Mouse (Mus musculus) CH12.LX (cell line): ENCODE measurements at regions not wholly inside any gene's neighbourhood (a gene's known extent, or its start where the extent isn't known, plus 50 kb on each side); places are given as distances from the start of the nearest gene placed in this dataset.

ENCODE experiments used
- DNase-seq: peaks from one replicate; pipeline ENCODE4 v3.0.0-alpha.2; 2013; ENCODE audit errors: extremely low read depth
- H3K27ac ChIP-seq: 2 replicates; pipeline ENCODE4 v1.5.1; 2012; ENCODE audit warnings: low read depth, mild to moderate bottlenecking, control low read depth, moderate library complexity; ENCODE audit not compliant: insufficient read depth
- H3K27me3 ChIP-seq: replicated peaks from 2 replicates; pipeline ENCODE3; 2012; ENCODE audit warnings: inconsistent platforms
- H3K36me3 ChIP-seq, 2 experiments: replicated peaks in 1 of 2; 2 replicates each; pipeline versions ENCODE3 to v1.6.1; 2012; ENCODE audit warnings: inconsistent platforms in 1 of 2, low read length in 1 of 2, mild to moderate bottlenecking in 1 of 2, mixed read lengths in 1 of 2, moderate library complexity in 1 of 2; ENCODE audit not compliant: control insufficient read depth in 1 of 2, insufficient read depth in 1 of 2
- H3K4me1 ChIP-seq, 2 experiments: 2 replicates each; pipeline ENCODE4 v1.6.1; 2012; ENCODE audit warnings: inconsistent platforms in 1 of 2, moderate library complexity in 1 of 2; ENCODE audit not compliant: insufficient read depth in 2 of 2, control insufficient read depth in 1 of 2
- H3K4me2 ChIP-seq: 2 replicates; pipeline ENCODE4 v1.6.1; 2012; ENCODE audit warnings: low read depth, mild to moderate bottlenecking, control low read depth; ENCODE audit not compliant: poor library complexity, insufficient read depth, severe bottlenecking
- H3K4me3 ChIP-seq, 3 experiments: fragments of 150-350 bp in 1 of 3; sonication (generic) in 1 of 3; replicated peaks in 1 of 3; 2 replicates each; pipeline versions ENCODE3 to v1.5.1; 2011 to 2012; ENCODE audit warnings: low read depth in 2 of 3, low read length in 2 of 3, mild to moderate bottlenecking in 2 of 3, moderate library complexity in 2 of 3, control low read depth in 1 of 3, improper control_type of control experiment in 1 of 3, inconsistent platforms in 1 of 3, mixed read lengths in 1 of 3; ENCODE audit not compliant: poor library complexity in 1 of 3
- H3K79me2 ChIP-seq: replicated peaks from 2 replicates; pipeline ENCODE4 v1.6.1; 2012; ENCODE audit warnings: mild to moderate bottlenecking, moderate library complexity; ENCODE audit not compliant: control insufficient read depth, poor library complexity, insufficient read depth, severe bottlenecking; ENCODE audit errors: extremely low read depth
- H3K9ac ChIP-seq: 2 replicates; pipeline ENCODE4 v1.6.1; 2012; ENCODE audit warnings: low read depth, mild to moderate bottlenecking, control low read depth, moderate library complexity; ENCODE audit not compliant: insufficient read depth
- H3K9me3 ChIP-seq: replicated peaks from 2 replicates; pipeline ENCODE3; 2012; ENCODE audit warnings: low read length, inconsistent platforms, mixed read lengths
- BHLHE40 ChIP-seq: IDR thresholded peaks from 2 replicates; pipeline ENCODE4 v1.6.1; 2011; ENCODE audit warnings: mild to moderate bottlenecking, low read depth, low read length, improper control_type of control experiment
- CHD1 ChIP-seq: IDR thresholded peaks from 2 replicates; pipeline ENCODE4 v1.6.1; 2012; ENCODE audit warnings: low read depth, low read length, improper control_type of control experiment, inconsistent platforms
- CTCF ChIP-seq, 2 experiments: IDR thresholded peaks in 1 of 2; conservative IDR thresholded peaks in 1 of 2; 2 replicates each; pipeline ENCODE4 v1.5.1; 2011 to 2012; ENCODE audit warnings: low read depth in 2 of 2, low read length in 2 of 2, improper control_type of control experiment in 1 of 2, inconsistent platforms in 1 of 2, mild to moderate bottlenecking in 1 of 2, moderate library complexity in 1 of 2
- E2F4 ChIP-seq: IDR thresholded peaks from 2 replicates; pipeline ENCODE4 v1.6.1; 2011; ENCODE audit warnings: low read depth, low read length, improper control_type of control experiment; ENCODE audit not compliant: insufficient replicate concordance
- ELF1 ChIP-seq: IDR thresholded peaks from 2 replicates; pipeline ENCODE4 v1.6.1; 2014; ENCODE audit warnings: low read depth, mild to moderate bottlenecking, inconsistent platforms, low read length, improper control_type of control experiment
- EP300 ChIP-seq: IDR thresholded peaks from 2 replicates; pipeline ENCODE4 v1.6.1; 2011; ENCODE audit warnings: low read length, improper control_type of control experiment
- ETS1 ChIP-seq: conservative IDR thresholded peaks from 2 replicates; pipeline ENCODE4 v1.6.1; 2012; ENCODE audit warnings: low read depth, mild to moderate bottlenecking, inconsistent platforms, low read length, improper control_type of control experiment, moderate library complexity
- GABPA ChIP-seq: IDR thresholded peaks from 2 replicates; pipeline ENCODE4 v1.6.1; 2012; ENCODE audit warnings: low read depth, low read length, improper control_type of control experiment, inconsistent platforms; ENCODE audit not compliant: insufficient replicate concordance
- IRF4 ChIP-seq: IDR thresholded peaks from 2 replicates; pipeline ENCODE4 v1.6.1; 2014; ENCODE audit warnings: low read depth, mild to moderate bottlenecking, inconsistent platforms, low read length, improper control_type of control experiment
- JUND ChIP-seq: conservative IDR thresholded peaks from 2 replicates; pipeline ENCODE4 v1.6.1; 2011; ENCODE audit warnings: low read depth, low read length, improper control_type of control experiment
- KAT2A ChIP-seq: IDR thresholded peaks from 2 replicates; pipeline ENCODE4 v1.6.1; 2012; ENCODE audit warnings: low read length, improper control_type of control experiment, inconsistent platforms; ENCODE audit not compliant: insufficient replicate concordance
- MAFK ChIP-seq: IDR thresholded peaks from 2 replicates; pipeline ENCODE4 v1.6.1; 2011; ENCODE audit warnings: low read length, improper control_type of control experiment; ENCODE audit not compliant: insufficient replicate concordance
- MAX ChIP-seq: IDR thresholded peaks from 2 replicates; pipeline ENCODE4 v1.6.1; 2011; ENCODE audit warnings: low read length, improper control_type of control experiment
- MAZ ChIP-seq: IDR thresholded peaks from 2 replicates; pipeline ENCODE4 v1.6.1; 2012; ENCODE audit warnings: low read depth, mild to moderate bottlenecking, inconsistent platforms, low read length, improper control_type of control experiment, moderate library complexity
- MEF2A ChIP-seq: IDR thresholded peaks from 2 replicates; pipeline ENCODE4 v1.6.1; 2014; ENCODE audit warnings: low read depth, mild to moderate bottlenecking, inconsistent platforms, low read length, improper control_type of control experiment, borderline replicate concordance
- MXI1 ChIP-seq: IDR thresholded peaks from 2 replicates; pipeline ENCODE4 v1.6.1; 2011; ENCODE audit warnings: mild to moderate bottlenecking, low read depth, low read length, improper control_type of control experiment
- MYC ChIP-seq: IDR thresholded peaks from 2 replicates; pipeline ENCODE4 v1.6.1; 2011; ENCODE audit warnings: low read depth, mild to moderate bottlenecking, improper control_type of control experiment, low read length
- NELFE ChIP-seq: IDR thresholded peaks from 2 replicates; pipeline ENCODE4 v1.6.1; 2011; ENCODE audit warnings: low read depth, low read length, improper control_type of control experiment
- NRF1 ChIP-seq: IDR thresholded peaks from 2 replicates; pipeline ENCODE4 v1.6.1; 2014; ENCODE audit warnings: low read depth, mild to moderate bottlenecking, inconsistent platforms, low read length, improper control_type of control experiment, moderate library complexity
- PAX5 ChIP-seq: IDR thresholded peaks from 2 replicates; pipeline ENCODE4 v1.6.1; 2012; ENCODE audit warnings: low read length, inconsistent platforms, mixed read lengths
- POLR2A ChIP-seq: IDR thresholded peaks from 2 replicates; pipeline ENCODE4 v1.6.1; 2011; ENCODE audit warnings: low read depth, mild to moderate bottlenecking, improper control_type of control experiment, low read length
- POLR2AphosphoS2 ChIP-seq: IDR thresholded peaks from 2 replicates; pipeline ENCODE4 v1.6.1; 2011; ENCODE audit warnings: low read depth, low read length, improper control_type of control experiment
- RCOR1 ChIP-seq: conservative IDR thresholded peaks from 2 replicates; pipeline ENCODE4 v1.6.1; 2012; ENCODE audit warnings: low read depth, mild to moderate bottlenecking, inconsistent platforms, low read length, improper control_type of control experiment
- SIN3A ChIP-seq: IDR thresholded peaks from 2 replicates; pipeline ENCODE4 v1.6.1; 2012; ENCODE audit warnings: low read length, improper control_type of control experiment, inconsistent platforms
- SMC3 ChIP-seq: IDR thresholded peaks from 2 replicates; pipeline ENCODE4 v1.6.1; 2011; ENCODE audit warnings: low read depth, low read length, improper control_type of control experiment
- TBP ChIP-seq: conservative IDR thresholded peaks from 2 replicates; pipeline ENCODE4 v1.6.1; 2011; ENCODE audit warnings: low read depth, low read length, improper control_type of control experiment
- TCF12 ChIP-seq: IDR thresholded peaks from 2 replicates; pipeline ENCODE4 v1.6.1; 2014; ENCODE audit warnings: low read depth, mild to moderate bottlenecking, inconsistent platforms, low read length, improper control_type of control experiment
- UBTF ChIP-seq: IDR thresholded peaks from 2 replicates; pipeline ENCODE4 v1.6.1; 2012; ENCODE audit warnings: low read depth, mild to moderate bottlenecking, inconsistent platforms, low read length, improper control_type of control experiment, moderate library complexity
- USF1 ChIP-seq: IDR thresholded peaks from 2 replicates; pipeline ENCODE4 v1.6.1; 2014; ENCODE audit warnings: low read depth, mild to moderate bottlenecking, inconsistent platforms, low read length, improper control_type of control experiment
- USF2 ChIP-seq: conservative IDR thresholded peaks from 2 replicates; pipeline ENCODE4 v1.6.1; 2011; ENCODE audit warnings: low read depth, low read length, improper control_type of control experiment
- ZC3H11A ChIP-seq: IDR thresholded peaks from 2 replicates; pipeline ENCODE4 v1.6.1; 2012; ENCODE audit warnings: low read depth, mild to moderate bottlenecking, inconsistent platforms, low read length, improper control_type of control experiment
- ZKSCAN1 ChIP-seq: IDR thresholded peaks from 2 replicates; pipeline ENCODE4 v1.6.1; 2012; ENCODE audit warnings: low read depth, inconsistent platforms, low read length, improper control_type of control experiment, borderline replicate concordance
- ZMIZ1 ChIP-seq: IDR thresholded peaks from 2 replicates; pipeline ENCODE4 v1.6.1; 2012; ENCODE audit warnings: low read depth, mild to moderate bottlenecking, inconsistent platforms, low read length, improper control_type of control experiment
- dilution Hi-C: fragments of 300-500 bp; cut with MboI; formaldehyde crosslinking; loops from 2 replicates; pipeline ENCODE4 v1.14.3; 2020; ENCODE audit warnings: low sequenced_read_pairs; ENCODE audit not compliant: extremely low pct_unique_long_range_greater_than_20kb, extremely low pct_ligation_motif_present
- in situ Hi-C: fragments of 300-500 bp; cut with MboI; formaldehyde crosslinking; loops from 3 replicates; pipeline ENCODE4 v1.14.3; 2019; ENCODE audit warnings: low sequenced_read_pairs, low pct_ligation_motif_present, low pct_unique_long_range_greater_than_20kb, mixed read lengths

GRCm38 (mm10) chr6:68370010-68370409 is 834.4 kb upstream of the Tacstd2 start:
- H3K4me3 ChIP-seq, result no peak overlapping the region
- no peak overlapping the region for H3K9ac ChIP-seq
- TF ChIP-seq IRF4 (no peak), CTCF (conservative IDR thresholded peaks at IDR 0.05 in 1 of 2, IDR thresholded peaks at IDR 0.05 in 1 of 2; ENCODE audit: low read depth in 2 of 2, low read length in 2 of 2) (no peak), BHLHE40 (no peak)
- H3K9me3 ChIP-seq, result no peaks in the 10 kb centered on the region
- DNase-seq, result no peak
- in situ Hi-C loops (no loop called here), dilution Hi-C loops (no loop called here)
- no peaks in the 10 kb centered on the region for H3K79me2 ChIP-seq
- H3K4me2 ChIP-seq, result no peak overlapping the region
- no peaks in the 10 kb centered on the region for H3K36me3 ChIP-seq
- no peaks in the 10 kb centered on the region for H3K4me1 ChIP-seq
- H3K27ac ChIP-seq, result no peak overlapping the region
- H3K27me3 ChIP-seq, result no peaks in the 10 kb centered on the region

GRCm38 (mm10) chr6:68339846-68340245 is 804.2 kb upstream of the Tacstd2 start:
- Histone ChIP-seq H3K4me3 (no peak overlapping the region), H3K4me1 (peaks cover 0 to 6% of the 10 kb centered on the region in 2 experiments; a peak in 1 of 4 replicates), H3K9me3 (no peaks in the 10 kb centered on the region), H3K79me2 (no peaks in the 10 kb centered on the region), H3K4me2 (no peak overlapping the region), H3K27me3 (no peaks in the 10 kb centered on the region), H3K9ac (no peak overlapping the region), H3K27ac (peak overlapping the region; percentile 41), H3K36me3 (no peaks in the 10 kb centered on the region)
- DNase-seq, result peak; percentile 67
- in situ Hi-C loops, result no loop called here
- dilution Hi-C loops, result no loop called here
- no peak for TF ChIP-seq KAT2A
- 0 out of 2 replicates have a peak, but pooled peaks have one; percentile 50 for TF ChIP-seq MAX
- TF ChIP-seq NRF1, result no peak
- no peak for TF ChIP-seq USF1
- peak; percentile 83 for TF ChIP-seq IRF4
- TF ChIP-seq POLR2AphosphoS2, result no peak
- no peak for TF ChIP-seq USF2
- TF ChIP-seq TCF12, result peak; percentile 69
- no peak for TF ChIP-seq SMC3
- no peak for TF ChIP-seq MYC
- peak; percentile 57; the same call in 1 of the 2 replicates for TF ChIP-seq MEF2A
- no peak for TF ChIP-seq GABPA
- no peak for TF ChIP-seq MAZ
- TF ChIP-seq CHD1, result no peak
- no peak for TF ChIP-seq NELFE
- TF ChIP-seq UBTF, result no peak
- no peak for TF ChIP-seq TBP
- TF ChIP-seq ETS1, result peak; percentile 76
- TF ChIP-seq JUND, result 0 out of 2 replicates have a peak, but pooled peaks have one; percentile 49
- TF ChIP-seq POLR2A, result no peak
- TF ChIP-seq ZC3H11A, result no peak
- no peak for TF ChIP-seq ZMIZ1
- TF ChIP-seq ZKSCAN1, result no peak
- TF ChIP-seq EP300, result peak; percentile 76
- no peak for TF ChIP-seq MAFK
- TF ChIP-seq E2F4, result no peak
- TF ChIP-seq ELF1, result no peak
- no peak; the same call in 1 of the 2 replicates for TF ChIP-seq MXI1
- TF ChIP-seq CTCF (conservative IDR thresholded peaks at IDR 0.05 in 1 of 2, IDR thresholded peaks at IDR 0.05 in 1 of 2; ENCODE audit: low read depth in 2 of 2, low read length in 2 of 2), result no peak
- TF ChIP-seq PAX5, result no peak
- TF ChIP-seq SIN3A, result no peak
- peak; percentile 42; the same call in 1 of the 2 replicates for TF ChIP-seq BHLHE40
- no peak for TF ChIP-seq RCOR1
